Mouse (Mus musculus): Measurements from ENCODE around the gene Ndufs4. TPM values are rescaled to one million over a fixed set of nuclear protein-coding genes. Genes with fewer than 3 reads are reported as not detected.

The Ndufs4 gene
- total and polyA plus RNA-seq, 2 experiments from 2014 or later, result 47.7 to 422 TPM

- Histone ChIP-seq H3K4me2 (ENCODE audit: low read depth, low read length) (no peak overlapping the region), H3K36me3 (ENCODE audit: insufficient read depth, low read length) (no peaks in the 10 kb centered on the region), H3K9ac (replicated peaks; ENCODE audit: low read length) (no peak overlapping the region), H3K9me3 (ENCODE audit: low read length) (no peaks in the 10 kb centered on the region), H3K27me3 (ENCODE audit: insufficient read depth, low read length) (no peaks in the 10 kb centered on the region), H3K4me3 (ENCODE audit: low read length) (no peak overlapping the region), H3K4me1 (ENCODE audit: insufficient read depth, low read length) (no peaks in the 10 kb centered on the region), H3K27ac (no peak overlapping the region)
- DNase-seq (ENCODE audit: low spot score), result no peak
- TF ChIP-seq CTCF (IDR thresholded peaks at IDR 0.05; ENCODE audit: low read depth), result no peak
- ATAC-seq, result no peak
- WGBS, result 15% methylated on average over 5 of the region's 5 CpGs
Observed at GRCm38 (mm10) chr13:114406424-114406823, 18.4 kb upstream of the Ndufs4 start.

GRCm38 (mm10) chr13:114405100-114405715, 17.1 kb upstream of the Ndufs4 start:
- Histone ChIP-seq H3K9ac (replicated peaks; ENCODE audit: low read length) (no peak overlapping the region), H3K4me1 (ENCODE audit: insufficient read depth, low read length) (no peaks in the 10 kb centered on the region), H3K27me3 (ENCODE audit: insufficient read depth, low read length) (no peaks in the 10 kb centered on the region), H3K27ac (no peak overlapping the region), H3K9me3 (ENCODE audit: low read length) (no peaks in the 10 kb centered on the region), H3K4me2 (ENCODE audit: low read depth, low read length) (no peak overlapping the region), H3K36me3 (ENCODE audit: insufficient read depth, low read length) (no peaks in the 10 kb centered on the region), H3K4me3 (ENCODE audit: low read length) (no peak overlapping the region)
- TF ChIP-seq CTCF (IDR thresholded peaks at IDR 0.05; ENCODE audit: low read depth), result no peak
- ATAC-seq, result no peak
- WGBS, result 82% methylated on average over 9 of the region's 9 CpGs
- DNase-seq (ENCODE audit: low spot score), result no peak

- H3K36me3 ChIP-seq (ENCODE audit: insufficient read depth, low read length), result no peaks in the 10 kb centered on the region
- no peak overlapping the region for H3K9ac ChIP-seq (replicated peaks; ENCODE audit: low read length)
- no peak overlapping the region for H3K27ac ChIP-seq
- WGBS, result 84% methylated on average over 2 of the region's 2 CpGs
- no peak for TF ChIP-seq CTCF (IDR thresholded peaks at IDR 0.05; ENCODE audit: low read depth)
- no peak overlapping the region for H3K4me3 ChIP-seq (ENCODE audit: low read length)
- ATAC-seq (no peak), DNase-seq (ENCODE audit: low spot score) (no peak)
- no peaks in the 10 kb centered on the region for H3K27me3 ChIP-seq (ENCODE audit: insufficient read depth, low read length)
- H3K4me1 ChIP-seq (ENCODE audit: insufficient read depth, low read length), result no peaks in the 10 kb centered on the region
- no peak overlapping the region for H3K4me2 ChIP-seq (ENCODE audit: low read depth, low read length)
- H3K9me3 ChIP-seq (ENCODE audit: low read length), result no peaks in the 10 kb centered on the region
Observed at GRCm38 (mm10) chr13:114398906-114399305, 10.8 kb upstream of the Ndufs4 start.

- Histone ChIP-seq H3K27ac (no peak overlapping the region), H3K36me3 (ENCODE audit: insufficient read depth, low read length) (no peaks in the 10 kb centered on the region), H3K4me1 (ENCODE audit: insufficient read depth, low read length) (no peaks in the 10 kb centered on the region), H3K4me3 (ENCODE audit: low read length) (no peak overlapping the region), H3K9ac (replicated peaks; ENCODE audit: low read length) (no peak overlapping the region), H3K4me2 (ENCODE audit: low read depth, low read length) (no peak overlapping the region), H3K27me3 (ENCODE audit: insufficient read depth, low read length) (no peaks in the 10 kb centered on the region), H3K9me3 (ENCODE audit: low read length) (no peaks in the 10 kb centered on the region)
- DNase-seq (ENCODE audit: low spot score) (no peak), ATAC-seq (no peak)
- TF ChIP-seq CTCF (IDR thresholded peaks at IDR 0.05; ENCODE audit: low read depth), result no peak
- WGBS, result 35% methylated on average over 9 of the region's 9 CpGs
Observed at GRCm38 (mm10) chr13:114397281-114397680, 9.2 kb upstream of the Ndufs4 start.

GRCm38 (mm10) chr13:114396863-114397262, 8.8 kb upstream of the Ndufs4 start:
- H3K4me2 ChIP-seq (ENCODE audit: low read depth, low read length), result no peak overlapping the region
- H3K27me3 ChIP-seq (ENCODE audit: insufficient read depth, low read length), result no peaks in the 10 kb centered on the region
- TF ChIP-seq CTCF (IDR thresholded peaks at IDR 0.05; ENCODE audit: low read depth), result no peak
- H3K4me1 ChIP-seq (ENCODE audit: insufficient read depth, low read length), result no peaks in the 10 kb centered on the region
- H3K4me3 ChIP-seq (ENCODE audit: low read length), result no peak overlapping the region
- H3K36me3 ChIP-seq (ENCODE audit: insufficient read depth, low read length), result no peaks in the 10 kb centered on the region
- ATAC-seq (no peak), DNase-seq (ENCODE audit: low spot score) (no peak)
- no peaks in the 10 kb centered on the region for H3K9me3 ChIP-seq (ENCODE audit: low read length)
- no peak overlapping the region for H3K27ac ChIP-seq
- no peak overlapping the region for H3K9ac ChIP-seq (replicated peaks; ENCODE audit: low read length)
- WGBS, result 45% methylated on average over 10 of the region's 10 CpGs

- TF ChIP-seq CTCF (IDR thresholded peaks at IDR 0.05; ENCODE audit: low read depth), result no peak
- H3K9ac ChIP-seq (replicated peaks; ENCODE audit: low read length), result no peak overlapping the region
- no peak overlapping the region for H3K4me2 ChIP-seq (ENCODE audit: low read depth, low read length)
- DNase-seq (ENCODE audit: low spot score) (no peak), ATAC-seq (no peak)
- no peak overlapping the region for H3K27ac ChIP-seq
- no peaks in the 10 kb centered on the region for H3K4me1 ChIP-seq (ENCODE audit: insufficient read depth, low read length)
- H3K4me3 ChIP-seq (ENCODE audit: low read length), result no peak overlapping the region
- 97% methylated on average over 2 of the region's 2 CpGs for WGBS
- no peaks in the 10 kb centered on the region for H3K27me3 ChIP-seq (ENCODE audit: insufficient read depth, low read length)
- no peaks in the 10 kb centered on the region for H3K9me3 ChIP-seq (ENCODE audit: low read length)
- H3K36me3 ChIP-seq (ENCODE audit: insufficient read depth, low read length), result no peaks in the 10 kb centered on the region
Observed at GRCm38 (mm10) chr13:114394784-114395183, 6.7 kb upstream of the Ndufs4 start.

- TF ChIP-seq CTCF (IDR thresholded peaks at IDR 0.05; ENCODE audit: low read depth), result no peak
- H3K9ac ChIP-seq (replicated peaks; ENCODE audit: low read length), result no peak overlapping the region
- ATAC-seq, result no peak
- H3K27ac ChIP-seq, result no peak overlapping the region
- H3K4me2 ChIP-seq (ENCODE audit: low read depth, low read length), result no peak overlapping the region
- no peaks in the 10 kb centered on the region for H3K9me3 ChIP-seq (ENCODE audit: low read length)
- DNase-seq (ENCODE audit: low spot score), result no peak
- H3K27me3 ChIP-seq (ENCODE audit: insufficient read depth, low read length), result no peaks in the 10 kb centered on the region
- H3K4me1 ChIP-seq (ENCODE audit: insufficient read depth, low read length), result no peaks in the 10 kb centered on the region
- no peak overlapping the region for H3K4me3 ChIP-seq (ENCODE audit: low read length)
- no peaks in the 10 kb centered on the region for H3K36me3 ChIP-seq (ENCODE audit: insufficient read depth, low read length)
Observed at GRCm38 (mm10) chr13:114392501-114392900, 4.4 kb upstream of the Ndufs4 start.
